Mouse (Mus musculus): ENCODE measurements around the gene Vmn1r195.

- TF ChIP-seq CTCF (IDR thresholded peaks at IDR 0.05; ENCODE audit: insufficient read depth, low read depth, low read length) (no peak), POLR2A (IDR thresholded peaks at IDR 0.05; ENCODE audit: insufficient read depth, low read depth, low read length) (no peak)
Observed at GRCm38 (mm10) chr13:22315361-22315760, 45.0 kb downstream of the Vmn1r195 start.

All from olfactory bulb, adult 2 months (tissue).